Mouse (Mus musculus): ENCODE measurements around the gene Olfr665. TPM values are rescaled to one million over a fixed set of nuclear protein-coding genes. Genes with fewer than 3 reads are reported as not detected.

The Olfr665 gene
- not detected in 4 replicates for total RNA-seq (2023)

DNA sequence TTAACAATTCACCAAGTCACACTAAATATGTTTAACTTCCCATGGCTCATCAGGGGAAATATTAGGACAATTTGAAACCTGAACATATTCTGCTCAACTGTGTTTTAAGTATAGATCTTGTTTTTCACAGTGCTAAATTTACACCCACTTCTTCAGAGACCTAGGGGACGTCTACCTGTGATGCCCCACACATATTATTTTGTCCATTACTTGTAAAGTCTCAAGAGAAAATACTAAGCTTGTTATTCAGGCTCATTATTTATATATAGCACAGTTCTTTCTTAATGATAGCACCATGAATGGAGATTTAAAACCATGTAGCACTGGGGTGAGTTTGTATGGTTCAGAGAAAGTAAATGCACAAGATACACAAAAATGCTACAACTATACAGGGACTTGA, at the start of gene Olfr665:
Gene Olfr665, plus strand, starts transcription at position 301 of the 400 bp plus-strand sequence.

DNA sequence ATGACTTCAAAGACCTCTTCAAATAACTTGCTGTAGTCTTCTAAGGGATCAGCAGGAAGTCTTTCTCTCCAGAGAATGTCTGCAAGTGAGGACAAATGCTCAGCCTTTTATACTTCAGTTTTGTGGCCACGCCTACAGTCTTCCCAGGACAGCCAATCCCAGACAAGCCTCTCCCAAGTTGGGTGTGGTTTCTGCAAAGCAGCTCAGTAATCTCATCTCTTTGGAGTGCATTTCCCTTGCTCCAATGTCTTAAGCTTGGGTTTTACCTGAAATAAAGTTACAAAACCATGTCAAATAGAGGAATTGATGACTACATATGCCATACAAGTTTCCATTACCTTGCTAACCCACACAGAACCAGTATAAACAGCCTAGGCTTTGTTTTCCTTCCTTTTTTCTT, 35.3 kb upstream of the Olfr665 start, which contains the start of gene Usp17lb:
Gene Usp17lb, minus strand, starts transcription at position 101 of the 400 bp plus-strand sequence.

DNA sequence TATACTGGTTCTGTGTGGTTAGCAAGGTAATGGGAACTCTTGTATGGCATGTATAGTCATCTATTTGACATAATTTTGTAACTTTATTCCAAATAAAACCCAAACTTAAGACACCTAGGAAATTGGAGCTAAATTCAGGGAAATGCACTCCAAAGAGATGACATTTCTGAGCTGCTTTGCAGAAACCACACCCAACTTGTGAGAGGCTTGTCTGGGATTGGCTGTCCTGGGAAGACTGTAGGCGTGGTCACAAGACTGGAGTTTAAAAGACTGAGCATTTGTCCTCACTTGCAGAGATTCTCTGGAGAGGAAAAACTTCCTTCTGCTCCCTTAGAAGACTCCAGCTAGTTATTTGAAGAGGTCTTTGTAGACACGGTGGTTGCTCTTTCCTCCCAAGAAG, 21.1 kb upstream of the Olfr665 start, which contains the start of gene Usp17la:
Gene Usp17la, plus strand, starts transcription at position 301 of the 400 bp plus-strand sequence.

DNA sequence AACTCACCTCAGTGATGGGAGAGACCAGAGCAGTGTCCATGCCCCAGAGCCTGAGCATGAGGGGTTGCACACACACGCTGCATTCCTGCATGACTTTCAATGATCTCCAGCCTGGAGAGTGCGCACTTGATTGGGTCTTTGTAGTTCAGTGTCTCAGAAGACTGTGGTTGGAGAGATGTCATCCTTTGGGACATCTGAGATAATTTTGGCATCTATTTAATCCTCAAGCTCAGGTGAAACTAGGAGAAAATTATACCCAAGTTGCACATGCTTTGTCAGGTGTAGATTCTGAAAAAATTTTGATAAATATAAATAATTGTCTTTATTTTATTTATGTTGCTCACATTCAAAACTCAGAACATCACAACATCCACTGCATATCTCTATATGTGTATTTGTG, 18.0 kb downstream of the Olfr665 start, which contains the start of gene Olfr666:
Gene Olfr666, minus strand, starts transcription at position 101 of the 400 bp plus-strand sequence.

GRCm38 (mm10) chr7:104921382-104921781, 43.6 kb downstream of the Olfr665 start, which contains the start of gene Olfr667:
Olfr667 (minus strand) TSS chr7:104921482.

DNA sequence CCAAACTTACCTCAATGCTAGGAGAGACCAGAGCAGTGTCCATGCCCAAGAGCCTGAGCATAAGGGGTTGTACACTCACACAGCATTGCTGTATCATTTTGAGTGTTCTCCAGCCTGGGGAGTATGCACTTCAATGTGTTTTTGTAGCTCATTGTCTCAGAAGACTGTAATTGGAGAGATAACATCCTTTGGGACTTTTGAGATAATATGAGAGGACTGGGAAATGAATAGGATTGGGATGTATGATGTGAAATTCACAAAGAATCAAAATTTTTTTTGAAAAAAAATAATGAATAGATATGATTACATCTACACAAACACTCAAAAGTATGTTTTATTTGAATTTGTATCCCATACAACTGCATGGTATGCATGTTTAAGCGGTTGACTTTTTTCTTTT, 50.1 kb downstream of the Olfr665 start, which contains the start of gene Olfr668:
Gene Olfr668, minus strand, starts transcription at position 101 of the 400 bp plus-strand sequence.

Other genes starting within 250 kb of the Olfr665 start
- gene Olfr658, start 230.7 kb upstream of the Olfr665 start, total RNA-seq (2023), result not detected in 4 replicates
- not detected in 4 replicates for gene Olfr659, start 211.3 kb upstream of the Olfr665 start, total RNA-seq (2023)
- not detected in 4 replicates for gene Olfr661, start 191.5 kb upstream of the Olfr665 start, total RNA-seq (2023)
- gene Usp17le, start 100.6 kb upstream of the Olfr665 start, total RNA-seq (2023), result not detected in 4 replicates
- gene Usp17lb, start 35.4 kb upstream of the Olfr665 start, total RNA-seq (2023), result not detected in 4 replicates
- not detected in 4 replicates for gene Usp17la, start 21.0 kb upstream of the Olfr665 start, total RNA-seq (2023)
- not detected in 4 replicates for gene Olfr666, start 17.9 kb downstream of the Olfr665 start, total RNA-seq (2023)
- not detected in 4 replicates for gene Olfr667, start 43.5 kb downstream of the Olfr665 start, total RNA-seq (2023)
- gene Olfr668, start 50.0 kb downstream of the Olfr665 start, total RNA-seq (2023), result not detected in 4 replicates
- not detected in 4 replicates for gene Olfr669, start 56.2 kb downstream of the Olfr665 start, total RNA-seq (2023)
- gene Olfr670, start 84.6 kb downstream of the Olfr665 start, total RNA-seq (2023), result not detected in 4 replicates
- gene Olfr671, start 101.1 kb downstream of the Olfr665 start, total RNA-seq (2023), result not detected in 4 replicates
- gene Olfr672, start 124.0 kb downstream of the Olfr665 start, total RNA-seq (2023), result not detected in 4 replicates
- gene Olfr675, start 150.4 kb downstream of the Olfr665 start, total RNA-seq (2023), result not detected in 4 replicates
- gene Olfr676, start 154.7 kb downstream of the Olfr665 start, total RNA-seq (2023), result not detected in 4 replicates
- not detected in 4 replicates for gene Olfr677, start 173.3 kb downstream of the Olfr665 start, total RNA-seq (2023)
- gene Olfr678, start 186.4 kb downstream of the Olfr665 start, total RNA-seq (2023), result not detected in 4 replicates
- gene Olfr679, start 203.2 kb downstream of the Olfr665 start, total RNA-seq (2023), result not detected in 4 replicates
- gene Olfr680-ps1, start 214.8 kb downstream of the Olfr665 start, total RNA-seq (2023), result not detected in 4 replicates
- gene Olfr681, start 238.8 kb downstream of the Olfr665 start, total RNA-seq (2023), result not detected in 4 replicates

All from B cell, adult 62 days (primary cell).